Mouse (Mus musculus): Measurements from ENCODE around the gene Traf1.

GRCm38 (mm10) chr2:34982906-34983698, 21.5 kb upstream of the Traf1 start:
- no peak for TF ChIP-seq POLR2A (IDR thresholded peaks at IDR 0.05; ENCODE audit: control insufficient read depth, low read depth, low read length)
- TF ChIP-seq CTCF (IDR thresholded peaks at IDR 0.05; ENCODE audit: control insufficient read depth, insufficient read depth, insufficient replicate concordance, low read depth, low read length): no peak
